Mouse (Mus musculus) G1E (cell line): ENCODE results near the gene Xpo6. TPM values are rescaled to one million over a fixed set of nuclear protein-coding genes. Genes with fewer than 3 reads are reported as not detected.

Experiments
- ATAC-seq: 2 replicates; pipeline ENCODE4 v1.8.0; 2016; ENCODE audit warnings: mild to moderate bottlenecking; ENCODE audit not compliant: insufficient number of reproducible peaks, poor library complexity, low FRiP score, severe bottlenecking; ENCODE audit errors: extremely low read depth
- DNase-seq: peaks from one replicate; pipeline ENCODE4 v3.0.0; 2012; ENCODE audit warnings: low spot score
- H3K27me3 ChIP-seq: 2 replicates; pipeline ENCODE4 v1.6.1; 2012; ENCODE audit warnings: mild to moderate bottlenecking, low read length, inconsistent platforms; ENCODE audit not compliant: insufficient read depth
- H3K36me3 ChIP-seq: replicated peaks from 2 replicates; pipeline ENCODE3; 2012; ENCODE audit warnings: mild to moderate bottlenecking, inconsistent platforms
- H3K4me1 ChIP-seq: 2 replicates; pipeline ENCODE4 v1.6.1; 2012; ENCODE audit warnings: low read depth, low read length, inconsistent platforms, mixed read lengths; ENCODE audit not compliant: insufficient read depth
- H3K4me3 ChIP-seq: 2 replicates; pipeline ENCODE4 v1.5.1; 2012; ENCODE audit warnings: low read depth, mild to moderate bottlenecking, inconsistent platforms, low read length, moderate library complexity, mixed read lengths
- H3K9me3 ChIP-seq: replicated peaks from 2 replicates; pipeline ENCODE4 v1.6.1; 2012; ENCODE audit warnings: inconsistent platforms
- CTCF ChIP-seq: IDR thresholded peaks from 2 replicates; pipeline ENCODE4 v1.5.1; 2012; ENCODE audit warnings: low read depth, low read length, inconsistent platforms, mixed read lengths
- GATA1 ChIP-seq: IDR thresholded peaks from 2 replicates; pipeline ENCODE4 v1.6.1; 2012; ENCODE audit warnings: borderline replicate concordance, low read length, inconsistent platforms, mixed read lengths
- GATA2 ChIP-seq: IDR thresholded peaks from 2 replicates; pipeline ENCODE4 v1.6.1; 2012; ENCODE audit warnings: low read depth, low read length, inconsistent platforms, borderline replicate concordance
- POLR2AphosphoS5 ChIP-seq: IDR thresholded peaks from 2 replicates; pipeline ENCODE4 v1.6.1; 2012; ENCODE audit warnings: low read depth, low read length, inconsistent platforms; ENCODE audit not compliant: insufficient replicate concordance
- TAL1 ChIP-seq: conservative IDR thresholded peaks from 2 replicates; pipeline ENCODE4 v1.6.1; 2012; ENCODE audit warnings: low read depth, low read length, inconsistent platforms, mixed read lengths
- polyA plus RNA-seq: library from polyadenylated mRNA; stranded (reverse); fragments of >175 nt; gene quantifications from 2 replicates; pipeline ENCODE4 v1.2.3, GENCODE M21; 2012
- total RNA-seq, 2 experiments: library from RNA; stranded (forward) in 1 of 2; stranded (reverse) in 1 of 2; fragments of 200-1000 nt in 1 of 2; fragments of >200 nt in 1 of 2; fragmentation: Nextera tagmentation in 1 of 2; gene quantifications; 2 replicates each; pipeline ENCODE4 v1.2.3; 2014 to 2017

Gene Xpo6
- total and polyA plus RNA-seq, 3 experiments: 50.0 to 242 (median 180) TPM

GRCm38 (mm10) chr7:126152324-126152723 lies 48.0 kb downstream of the Xpo6 start:
- Histone ChIP-seq H3K4me1 (peaks cover 10% of the 10 kb centered on the region), H3K36me3 (peaks cover 91% of the 10 kb centered on the region), H3K4me3 (no peak overlapping the region), H3K27me3 (no peaks in the 10 kb centered on the region), H3K9me3 (no peaks in the 10 kb centered on the region)
- no peak for ATAC-seq
- no peak for TF ChIP-seq POLR2AphosphoS5
- no peak for TF ChIP-seq GATA1
- TF ChIP-seq TAL1: no peak
- TF ChIP-seq GATA2: no peak
- TF ChIP-seq CTCF: no peak
- DNase-seq: no peak

- no peak for DNase-seq
- peaks cover 95% of the 10 kb centered on the region for H3K36me3 ChIP-seq
Measured at GRCm38 (mm10) chr7:126146156-126146555, 54.1 kb downstream of the Xpo6 start.

GRCm38 (mm10) chr7:126144364-126144763 lies 55.9 kb downstream of the Xpo6 start:
- no peak for TF ChIP-seq TAL1
- no peak for TF ChIP-seq GATA2
- H3K36me3 ChIP-seq: peaks cover 95% of the 10 kb centered on the region
- no peaks in the 10 kb centered on the region for H3K27me3 ChIP-seq
- no peak for DNase-seq
- H3K4me3 ChIP-seq: no peak overlapping the region
- no peak for ATAC-seq
- no peaks in the 10 kb centered on the region for H3K9me3 ChIP-seq
- H3K4me1 ChIP-seq: no peaks in the 10 kb centered on the region

More at GRCm38 (mm10) chr7:126146156-126146555, 54.1 kb downstream of the Xpo6 start:
- Histone ChIP-seq H3K9me3 (no peaks in the 10 kb centered on the region), H3K27me3 (no peaks in the 10 kb centered on the region), H3K4me1 (no peaks in the 10 kb centered on the region), H3K4me3 (no peak overlapping the region)
- no peak for ATAC-seq
- no peak for TF ChIP-seq TAL1
- TF ChIP-seq GATA2: no peak
- TF ChIP-seq CTCF: no peak
- no peak for TF ChIP-seq POLR2AphosphoS5
- TF ChIP-seq GATA1: no peak

GRCm38 (mm10) chr7:126137850-126138249 lies 62.5 kb downstream of the Xpo6 start:
- no peak for DNase-seq
- H3K4me3 ChIP-seq: no peak overlapping the region
- TF ChIP-seq TAL1: no peak
- no peak for TF ChIP-seq CTCF
- TF ChIP-seq GATA2: no peak
- TF ChIP-seq GATA1: no peak

GRCm38 (mm10) chr7:126135391-126135790 lies 64.9 kb downstream of the Xpo6 start:
- H3K27me3 ChIP-seq: no peaks in the 10 kb centered on the region
- ATAC-seq (no peak), DNase-seq (no peak)
- TF ChIP-seq TAL1 (no peak), CTCF (no peak), GATA1 (no peak), POLR2AphosphoS5 (no peak), GATA2 (no peak)
- peaks cover 6% of the 10 kb centered on the region; the same call in 1 of the 2 replicates for H3K4me1 ChIP-seq
- H3K9me3 ChIP-seq: no peaks in the 10 kb centered on the region
- peaks cover 88% of the 10 kb centered on the region for H3K36me3 ChIP-seq
- H3K4me3 ChIP-seq: no peak overlapping the region

More at GRCm38 (mm10) chr7:126137850-126138249, 62.5 kb downstream of the Xpo6 start:
- Histone ChIP-seq H3K9me3 (no peaks in the 10 kb centered on the region), H3K27me3 (no peaks in the 10 kb centered on the region), H3K36me3 (peaks cover 86% of the 10 kb centered on the region), H3K4me1 (peaks cover 6% of the 10 kb centered on the region; the same call in 1 of the 2 replicates)
- no peak for ATAC-seq

GRCm38 (mm10) chr7:126134634-126135321 lies 65.5 kb downstream of the Xpo6 start:
- ATAC-seq (no peak), DNase-seq (no peak)
- H3K4me1 ChIP-seq: peaks cover 6% of the 10 kb centered on the region; the same call in 1 of the 2 replicates
- no peaks in the 10 kb centered on the region for H3K9me3 ChIP-seq
- TF ChIP-seq CTCF: no peak
- no peak for TF ChIP-seq TAL1
- no peak for TF ChIP-seq GATA2
- no peak for TF ChIP-seq POLR2AphosphoS5
- TF ChIP-seq GATA1: no peak
- H3K27me3 ChIP-seq: no peaks in the 10 kb centered on the region
- H3K4me3 ChIP-seq: no peak overlapping the region
- peaks cover 88% of the 10 kb centered on the region for H3K36me3 ChIP-seq

GRCm38 (mm10) chr7:126127673-126128072 lies 72.6 kb downstream of the Xpo6 start:
- no peak for ATAC-seq
- DNase-seq: no peak
- H3K36me3 ChIP-seq: peaks cover 96% of the 10 kb centered on the region

More at GRCm38 (mm10) chr7:126127673-126128072, 72.6 kb downstream of the Xpo6 start:
- Histone ChIP-seq H3K4me3 (no peak overlapping the region), H3K4me1 (peaks cover 31% of the 10 kb centered on the region), H3K27me3 (no peaks in the 10 kb centered on the region), H3K9me3 (no peaks in the 10 kb centered on the region)
- TF ChIP-seq TAL1: no peak
- no peak for TF ChIP-seq CTCF
- no peak for TF ChIP-seq GATA1
- no peak for TF ChIP-seq POLR2AphosphoS5
